21 mouse cellular contexts compared by ENCODE assay signal in the genomic region with DNA sequence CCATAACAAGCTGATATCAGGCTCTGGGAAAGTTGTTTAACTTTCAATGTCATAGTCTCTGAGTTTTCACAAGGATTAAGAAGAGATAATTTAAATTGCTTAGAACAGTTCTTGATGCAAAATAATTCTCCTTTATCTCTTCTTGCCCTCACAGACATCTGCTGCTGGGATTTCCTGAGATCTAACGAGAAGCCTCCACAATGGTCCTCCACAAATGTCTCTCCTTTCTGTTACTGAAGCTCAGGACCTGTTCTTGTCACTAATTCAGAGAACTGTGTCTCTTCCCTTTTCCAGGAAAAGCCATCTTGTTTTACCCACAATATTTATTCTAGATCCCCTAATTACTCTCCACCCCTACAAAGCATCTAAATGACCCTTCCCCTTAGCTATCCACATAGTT. TPM values are rescaled to one million over a fixed set of nuclear protein-coding genes. Genes with fewer than 3 reads are reported as not detected.
DNase-seq lines count a peak whose midpoint lies in the region; ATAC-seq and TF ChIP-seq lines count a peak whose summit lies in the region.
"Had no signal": no experiment of that assay in that cellular context is flagged by ENCODE, and none has a peak within 500 bp of the region (broad histone marks: within the 10 kb centered on the region; RNA-seq: fewer than 3 reads in every experiment).

No protein-coding gene starts in this region.

- no peak overlapping the region for H3K9ac ChIP-seq in liver, postnatal 0 days (replicated peaks)
- H3K9ac ChIP-seq in midbrain, embryonic 13.5 days (replicated peaks) = no peak overlapping the region
- H3K9ac ChIP-seq: embryonic facial prominence, embryonic 12.5 days; forebrain, embryonic 13.5 days had no signal

- H3K27me3 ChIP-seq in liver, postnatal 0 days (ENCODE audit: insufficient read depth, low read length) = no peaks in the 10 kb centered on the region
- H3K27me3 ChIP-seq in midbrain, embryonic 13.5 days = no peaks in the 10 kb centered on the region
- H3K27me3 ChIP-seq: CH12.LX; embryonic facial prominence, embryonic 12.5 days; forebrain, embryonic 13.5 days had no signal

- no peak for DNase-seq in liver, postnatal 0 days
- no peak for DNase-seq in liver
- DNase-seq in MEL-GATA-1-ER (ENCODE audit: extremely low read depth, low read depth) = peak; percentile 97
- DNase-seq in induced T-regulatory cell, adult 2 months (ENCODE audit: low read depth) = peak; percentile 28
- DNase-seq in left cerebral cortex, postnatal 10 days (ENCODE audit: extremely low spot score in 1 of 2, low spot score in 2 of 2) = no peak
- DNase-seq: adrenal gland, adult 2 months; adrenal gland, postnatal 10 days; adrenal gland, postnatal 25 days; B cell, adult 2 months; cerebellum, adult 11-12 months; cerebellum, adult 2 months; cerebellum, adult 9-10 months; cerebellum, postnatal 10 days; cerebellum, postnatal 25 days had no signal

- H3K9me3 ChIP-seq in liver, postnatal 0 days (ENCODE audit: low read length) = no peaks in the 10 kb centered on the region
- H3K9me3 ChIP-seq in midbrain, embryonic 13.5 days = no peaks in the 10 kb centered on the region
- H3K9me3 ChIP-seq: embryonic facial prominence, embryonic 10.5 days; embryonic facial prominence, embryonic 12.5 days; forebrain, embryonic 13.5 days had no signal

- 0 out of 2 replicates have a peak, but pooled peaks have one; percentile 25 for TF ChIP-seq EP300 in liver, postnatal 0 days (IDR thresholded peaks at IDR 0.05; ENCODE audit: low read depth)

- no peak overlapping the region for H3K4me2 ChIP-seq in liver, postnatal 0 days (ENCODE audit: low read depth, low read length)
- no peak overlapping the region for H3K4me2 ChIP-seq in midbrain, embryonic 13.5 days (replicated peaks)
- H3K4me2 ChIP-seq: embryonic facial prominence, embryonic 12.5 days; forebrain, embryonic 13.5 days had no signal

- no peak overlapping the region for H3K4me3 ChIP-seq in liver, postnatal 0 days (ENCODE audit: low read depth, low read length)
- no peak overlapping the region for H3K4me3 ChIP-seq in midbrain, embryonic 13.5 days (replicated peaks)
- H3K4me3 ChIP-seq: embryonic facial prominence, embryonic 10.5 days; embryonic facial prominence, embryonic 12.5 days; forebrain, embryonic 13.5 days had no signal

- ATAC-seq in liver, postnatal 0 days = no peak
- ATAC-seq in midbrain, embryonic 13.5 days = no peak
- ATAC-seq: CD4-positive, CD25-positive, alpha-beta regulatory T cell, adult 4 months; forebrain, embryonic 13.5 days; forebrain, embryonic 16.5 days had no signal

- H3K36me3 ChIP-seq in liver, postnatal 0 days (replicated peaks; ENCODE audit: insufficient read depth, low read length) = 0 out of 2 replicates have a peak, but pooled peaks cover 8% of the 10 kb centered on the region
- 0 out of 2 replicates have a peak, but pooled peaks cover 3% of the 10 kb centered on the region for H3K36me3 ChIP-seq in midbrain, embryonic 13.5 days

- H3K27ac ChIP-seq in liver, postnatal 0 days (ENCODE audit: low read depth) = no peak overlapping the region
- H3K27ac ChIP-seq in midbrain, embryonic 13.5 days = no peak overlapping the region
- H3K27ac ChIP-seq: embryonic facial prominence, embryonic 10.5 days; embryonic facial prominence, embryonic 12.5 days; forebrain, embryonic 13.5 days had no signal

- TF ChIP-seq CTCF in liver, postnatal 0 days (IDR thresholded peaks at IDR 0.05; ENCODE audit: low read depth) = no peak

- peaks cover 11% of the 10 kb centered on the region; the same call in 1 of the 2 replicates for H3K4me1 ChIP-seq in liver, postnatal 0 days (ENCODE audit: insufficient read depth)
- peaks cover 18% of the 10 kb centered on the region for H3K4me1 ChIP-seq in midbrain, embryonic 13.5 days (replicated peaks)
- H3K4me1 ChIP-seq: embryonic facial prominence, embryonic 12.5 days; forebrain, embryonic 13.5 days had no signal

- 52% methylated on average over 1 of the region's 1 CpGs for WGBS in liver, postnatal 0 days (ENCODE audit: insufficient replicate concordance)
- 97% methylated on average over 1 of the region's 1 CpGs for WGBS in midbrain, embryonic 13.5 days

- intact Hi-C loops in left cerebral cortex, postnatal 10 days (cut with DNase I) = no loop called here

RNA-seq across cellular contexts. Expression of gene Nfkb1, which starts 56.3 kb away (rescaled TPM):
- 11.8 and 12.7 TPM in 2 replicates for polyA plus RNA-seq in liver, postnatal 0 days (2015; fragmentation: Nextera tagmentation; extraction: Ambion mirVana)
- total RNA-seq in left cerebral cortex, postnatal 10 days (2021) = 10 to 100 TPM; 16.9 to 18.3 TPM
- 6.8 and 7.2 TPM in 2 replicates for polyA plus RNA-seq in midbrain, embryonic 13.5 days (2015; fragmentation: Nextera tagmentation; extraction: Ambion mirVana)

Comparison
In these comparisons a context has a peak if more than half of its experiments do, and no peak if none do; other contexts are left out.
1. DNase-seq: peak in MEL-GATA-1-ER (single experiment) and induced T-regulatory cell, adult 2 months (single experiment); none in liver, postnatal 0 days (single experiment), liver (single experiment) and left cerebral cortex, postnatal 10 days (0 of 2).